23 mouse cellular contexts compared by ENCODE assay signal in genomic region chr10:17248270-17248669, GRCm38 (mm10).
"Had no signal": no experiment of that assay in that cellular context is flagged by ENCODE, and none has a peak within 500 bp of the region (broad histone marks: within the 10 kb centered on the region; RNA-seq: fewer than 3 reads in every experiment).

No protein-coding gene starts in this region.

- H3K27ac ChIP-seq: gastrocnemius, adult 2 months; heart, adult 2 months; heart, embryonic 13.5 days; heart, embryonic 15.5 days; hindbrain, embryonic 13.5 days; hindbrain, embryonic 15.5 days; hindbrain, postnatal 0 days; layer of hippocampus, adult 2 months; left cerebral cortex, adult 2 months; limb, embryonic 13.5 days; limb, embryonic 15.5 days; liver, embryonic 12.5 days had no signal

- H3K4me1 ChIP-seq: heart, embryonic 13.5 days; heart, embryonic 15.5 days; hindbrain, embryonic 13.5 days; hindbrain, embryonic 15.5 days; limb, embryonic 13.5 days; limb, embryonic 15.5 days; liver, embryonic 12.5 days had no signal

- DNase-seq: gastrocnemius, adult 2 months; gastrocnemius, postnatal 10 days; gastrocnemius, postnatal 25 days; heart, adult 11 months; heart, adult 2 months; heart, postnatal 14 days; heart, postnatal 36 days; kidney, adult 11 months; kidney, adult 2 months; kidney, postnatal 10 days; kidney, postnatal 25 days; kidney, postnatal 4 days had no signal

- H3K4me3 ChIP-seq: gastrocnemius, adult 2 months; heart, adult 2 months; heart, embryonic 13.5 days; heart, embryonic 15.5 days; hindbrain, embryonic 13.5 days; hindbrain, embryonic 15.5 days; layer of hippocampus, adult 2 months; left cerebral cortex, adult 2 months; limb, embryonic 13.5 days; limb, embryonic 15.5 days; liver, embryonic 12.5 days had no signal

- H3K36me3 ChIP-seq: heart, embryonic 13.5 days; heart, embryonic 15.5 days; hindbrain, embryonic 13.5 days; hindbrain, embryonic 15.5 days; limb, embryonic 13.5 days; limb, embryonic 15.5 days; liver, embryonic 12.5 days had no signal

- H3K27me3 ChIP-seq: heart, embryonic 13.5 days; heart, embryonic 15.5 days; hindbrain, embryonic 13.5 days; hindbrain, embryonic 15.5 days; limb, embryonic 13.5 days; limb, embryonic 15.5 days; liver, embryonic 12.5 days had no signal

- ATAC-seq: hindbrain, postnatal 0 days; intestine, embryonic 16.5 days; liver, embryonic 12.5 days had no signal

- H3K9me3 ChIP-seq: heart, embryonic 13.5 days; heart, embryonic 15.5 days; hindbrain, embryonic 13.5 days; hindbrain, embryonic 15.5 days; limb, embryonic 13.5 days; limb, embryonic 15.5 days; liver, embryonic 12.5 days had no signal
